Mouse (Mus musculus) forebrain, embryonic 12.5 days (tissue): Measurements from ENCODE around the gene Cxcr5. TPM values are rescaled to one million over a fixed set of nuclear protein-coding genes. Genes with fewer than 3 reads are reported as not detected.

Experiments
- ATAC-seq: fragments of 200-750 bp; cut with Nextera tagmentation; 2 replicates; pipeline ENCODE4 v1.8.0; 2017; ENCODE audit warnings: moderate TSS enrichment; ENCODE audit not compliant: low FRiP score
- H3K27ac ChIP-seq: fragments of 300-500 bp; sonication (generic); 2 replicates; pipeline ENCODE4 v1.5.1; 2016; ENCODE audit warnings: mild to moderate bottlenecking
- H3K27me3 ChIP-seq: fragments of 300-500 bp; sonication (generic); 2 replicates; pipeline ENCODE4 v1.6.1; 2016; ENCODE audit warnings: mild to moderate bottlenecking
- H3K36me3 ChIP-seq: fragments of 300-500 bp; sonication (generic); replicated peaks from 2 replicates; pipeline ENCODE4 v1.6.1; 2016; ENCODE audit warnings: mild to moderate bottlenecking
- H3K4me1 ChIP-seq: fragments of 300-500 bp; sonication (generic); 2 replicates; pipeline ENCODE4 v1.6.1; 2016
- H3K4me2 ChIP-seq: fragments of 300-500 bp; sonication (generic); 2 replicates; pipeline ENCODE4 v1.6.1; 2016; ENCODE audit warnings: mild to moderate bottlenecking, moderate library complexity
- H3K4me3 ChIP-seq: fragments of 300-500 bp; sonication (generic); replicated peaks from 2 replicates; pipeline ENCODE4 v1.5.1; 2016; ENCODE audit warnings: mild to moderate bottlenecking
- H3K9ac ChIP-seq: fragments of 300-500 bp; sonication (generic); 2 replicates; pipeline ENCODE4 v1.6.1; 2016; ENCODE audit warnings: mild to moderate bottlenecking
- H3K9me3 ChIP-seq: fragments of 300-500 bp; sonication (generic); 2 replicates; pipeline ENCODE4 v1.6.1; 2016
- WGBS: fragments of 180-500 bp; shearing (Covaris S2); methylation state at CpG from one replicate; pipeline ENCODE4 v1.1.7; 2016; 5-methylcytosine and 5-hydroxymethylcytosine counted together
- polyA plus RNA-seq: library from polyadenylated mRNA; unstranded; fragments of >200 nt; fragmentation: Nextera tagmentation; extraction: Ambion mirVana; gene quantifications from 2 replicates; pipeline ENCODE4 v1.2.1, GENCODE M21; 2016

The Cxcr5 gene
- polyA plus RNA-seq, 1 experiment from 2014 or later: 0.27 TPM

GRCm38 (mm10) chr9:44525001-44525400 lies 36.7 kb downstream of the Cxcr5 start:
- no peaks in the 10 kb centered on the region for H3K27me3 ChIP-seq
- no peaks in the 10 kb centered on the region for H3K36me3 ChIP-seq
- no peaks in the 10 kb centered on the region for H3K4me1 ChIP-seq
- no peaks in the 10 kb centered on the region for H3K9me3 ChIP-seq
- no peak overlapping the region for H3K4me3 ChIP-seq
- H3K9ac ChIP-seq: no peak overlapping the region
- no peak overlapping the region for H3K4me2 ChIP-seq
- 89% methylated on average over 3 of the region's 3 CpGs for WGBS
- no peak for ATAC-seq
- H3K27ac ChIP-seq: no peak overlapping the region

- Histone ChIP-seq H3K9ac (no peak overlapping the region), H3K4me1 (no peaks in the 10 kb centered on the region), H3K36me3 (no peaks in the 10 kb centered on the region), H3K27me3 (no peaks in the 10 kb centered on the region), H3K4me2 (no peak overlapping the region), H3K4me3 (no peak overlapping the region), H3K9me3 (no peaks in the 10 kb centered on the region), H3K27ac (no peak overlapping the region)
- WGBS: 79% methylated on average over 5 of the region's 5 CpGs
- ATAC-seq: no peak
Observed at GRCm38 (mm10) chr9:44524235-44524826, 37.3 kb downstream of the Cxcr5 start.

DNA sequence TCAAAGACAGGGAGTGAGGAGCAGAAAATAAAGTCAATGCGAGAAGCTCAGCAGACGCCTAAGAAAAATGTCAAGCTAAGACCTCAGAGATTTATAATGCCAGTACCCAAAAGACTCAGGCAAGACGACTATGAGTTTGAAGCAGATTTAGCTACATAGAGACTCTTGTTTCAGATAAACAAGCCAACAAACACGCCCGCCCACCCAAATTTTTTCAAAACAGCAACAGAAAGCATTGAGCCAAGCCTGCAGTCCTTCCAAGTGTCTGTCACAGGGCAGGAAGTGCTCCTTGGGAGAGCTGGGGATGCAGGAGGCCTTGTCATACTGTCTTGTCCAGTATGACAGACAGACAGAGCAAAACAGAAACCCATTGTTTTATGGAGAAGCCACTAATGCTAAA lies 38.0 kb downstream of the Cxcr5 start:
- Histone ChIP-seq H3K4me1 (no peaks in the 10 kb centered on the region), H3K27ac (no peak overlapping the region), H3K9me3 (no peaks in the 10 kb centered on the region), H3K9ac (no peak overlapping the region), H3K4me2 (no peak overlapping the region), H3K4me3 (no peak overlapping the region), H3K27me3 (no peaks in the 10 kb centered on the region), H3K36me3 (no peaks in the 10 kb centered on the region)
- WGBS: 85% methylated on average over 5 of the region's 5 CpGs
- no peak for ATAC-seq

GRCm38 (mm10) chr9:44521927-44522326 lies 39.8 kb downstream of the Cxcr5 start:
- 84% methylated on average over 10 of the region's 10 CpGs for WGBS
- Histone ChIP-seq H3K36me3 (no peaks in the 10 kb centered on the region), H3K27ac (no peak overlapping the region), H3K4me2 (no peak overlapping the region), H3K9ac (no peak overlapping the region), H3K4me1 (no peaks in the 10 kb centered on the region), H3K9me3 (no peaks in the 10 kb centered on the region), H3K4me3 (no peak overlapping the region), H3K27me3 (no peaks in the 10 kb centered on the region)
- ATAC-seq: no peak

GRCm38 (mm10) chr9:44518068-44518467 lies 43.6 kb downstream of the Cxcr5 start:
- no peak overlapping the region for H3K4me3 ChIP-seq
- H3K9ac ChIP-seq: no peak overlapping the region
- no peaks in the 10 kb centered on the region for H3K9me3 ChIP-seq
- H3K36me3 ChIP-seq: no peaks in the 10 kb centered on the region
- 88% methylated on average over 7 of the region's 7 CpGs for WGBS
- no peak overlapping the region for H3K27ac ChIP-seq
- H3K4me2 ChIP-seq: no peak overlapping the region
- ATAC-seq: no peak
- no peaks in the 10 kb centered on the region for H3K4me1 ChIP-seq
- 0 out of 2 replicates have a peak, but pooled peaks cover 2% of the 10 kb centered on the region for H3K27me3 ChIP-seq

GRCm38 (mm10) chr9:44517368-44517767 lies 44.3 kb downstream of the Cxcr5 start:
- H3K9me3 ChIP-seq: no peaks in the 10 kb centered on the region
- H3K9ac ChIP-seq: no peak overlapping the region
- no peaks in the 10 kb centered on the region for H3K36me3 ChIP-seq
- no peaks in the 10 kb centered on the region for H3K4me1 ChIP-seq
- ATAC-seq: no peak
- 80% methylated on average over 4 of the region's 4 CpGs for WGBS
- no peak overlapping the region for H3K4me2 ChIP-seq
- H3K27ac ChIP-seq: no peak overlapping the region
- no peak overlapping the region for H3K4me3 ChIP-seq
- 0 out of 2 replicates have a peak, but pooled peaks cover 3% of the 10 kb centered on the region for H3K27me3 ChIP-seq

- Histone ChIP-seq H3K4me2 (no peak overlapping the region), H3K9ac (no peak overlapping the region), H3K4me3 (no peak overlapping the region), H3K27me3 (peaks cover 4% of the 10 kb centered on the region; the same call in 1 of the 2 replicates), H3K9me3 (no peaks in the 10 kb centered on the region), H3K4me1 (0 out of 2 replicates have a peak, but pooled peaks cover 3% of the 10 kb centered on the region), H3K27ac (no peak overlapping the region), H3K36me3 (no peaks in the 10 kb centered on the region)
- ATAC-seq: no peak
- WGBS: 92% methylated on average over 5 of the region's 5 CpGs
Observed at GRCm38 (mm10) chr9:44515891-44516290, 45.8 kb downstream of the Cxcr5 start.

GRCm38 (mm10) chr9:44515131-44515751 lies 46.4 kb downstream of the Cxcr5 start:
- no peak overlapping the region for H3K9ac ChIP-seq
- WGBS: 74% methylated on average over 12 of the region's 12 CpGs
- H3K27ac ChIP-seq: no peak overlapping the region

GRCm38 (mm10) chr9:44514147-44514546 lies 47.5 kb downstream of the Cxcr5 start:
- whole genome bisulfite sequencing: 91% methylated on average over 5 of the region's 5 CpGs
- Histone ChIP-seq H3K9me3 (no peaks in the 10 kb centered on the region), H3K36me3 (peaks cover 3% of the 10 kb centered on the region), H3K27ac (no peak overlapping the region), H3K9ac (no peak overlapping the region), H3K4me1 (peaks cover 19% of the 10 kb centered on the region), H3K4me2 (no peak overlapping the region), H3K4me3 (no peak overlapping the region), H3K27me3 (peaks cover 13% of the 10 kb centered on the region; the same call in 1 of the 2 replicates)
- ATAC-seq: no peak

More at GRCm38 (mm10) chr9:44515131-44515751, 46.4 kb downstream of the Cxcr5 start:
- Histone ChIP-seq H3K36me3 (no peaks in the 10 kb centered on the region), H3K4me2 (no peak overlapping the region), H3K9me3 (no peaks in the 10 kb centered on the region), H3K4me3 (no peak overlapping the region), H3K4me1 (peaks cover 8% of the 10 kb centered on the region; the same call in 1 of the 2 replicates), H3K27me3 (peaks cover 10% of the 10 kb centered on the region; the same call in 1 of the 2 replicates)
- no peak for ATAC-seq

DNA sequence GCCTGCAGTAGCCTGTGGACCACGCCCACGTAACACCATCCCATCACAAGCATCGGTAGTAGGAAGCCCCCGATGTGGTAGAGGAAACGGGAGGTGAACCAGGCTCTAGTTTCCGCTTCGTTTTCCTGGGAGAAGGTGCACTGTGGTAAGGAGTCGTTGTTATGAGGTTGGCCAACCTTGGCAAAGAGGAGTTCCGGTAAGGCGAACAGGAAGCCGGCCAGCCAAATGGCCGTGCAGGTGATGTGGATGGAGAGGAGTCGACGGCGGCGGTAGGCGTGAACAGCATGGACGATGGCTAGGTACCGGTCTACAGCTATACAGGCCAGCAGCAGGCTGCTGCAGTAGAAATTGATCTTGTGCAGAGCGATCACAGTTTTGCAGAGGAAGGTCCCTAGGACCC lies 48.1 kb downstream of the Cxcr5 start:
- no peak overlapping the region for H3K4me2 ChIP-seq
- H3K27ac ChIP-seq: no peak overlapping the region
- H3K4me3 ChIP-seq: no peak overlapping the region
- no peaks in the 10 kb centered on the region for H3K9me3 ChIP-seq
- peaks cover 17% of the 10 kb centered on the region; the same call in 1 of the 2 replicates for H3K27me3 ChIP-seq
- peaks cover 19% of the 10 kb centered on the region for H3K4me1 ChIP-seq
- peaks cover 9% of the 10 kb centered on the region for H3K36me3 ChIP-seq
- no peak for ATAC-seq
- no peak overlapping the region for H3K9ac ChIP-seq
- WGBS: 85% methylated on average over 20 of the region's 20 CpGs

DNA sequence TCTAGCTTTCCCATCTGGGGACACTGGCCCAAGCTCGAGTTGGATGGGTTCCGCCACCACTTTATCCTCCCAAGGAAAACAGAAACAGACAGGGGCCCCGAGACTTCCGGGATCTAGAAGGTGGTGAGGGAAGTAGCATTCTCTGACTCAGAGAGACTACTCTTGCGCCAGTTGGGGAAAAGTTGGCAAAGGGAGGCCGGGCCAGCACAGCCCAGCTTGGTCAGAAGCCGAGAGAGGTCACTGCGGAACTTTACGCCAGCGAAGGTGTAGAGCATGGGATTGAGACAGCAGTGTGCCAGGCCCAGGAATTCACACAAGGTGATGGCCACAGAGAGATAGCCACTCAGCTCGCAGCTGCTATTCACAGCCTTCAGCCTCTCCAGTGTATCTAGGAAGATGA lies 48.6 kb downstream of the Cxcr5 start:
- Histone ChIP-seq H3K9me3 (no peaks in the 10 kb centered on the region), H3K4me1 (peaks cover 19% of the 10 kb centered on the region), H3K4me3 (no peak overlapping the region), H3K36me3 (peaks cover 14% of the 10 kb centered on the region), H3K9ac (no peak overlapping the region), H3K27ac (no peak overlapping the region), H3K4me2 (no peak overlapping the region), H3K27me3 (peaks cover 19% of the 10 kb centered on the region; the same call in 1 of the 2 replicates)
- WGBS: 89% methylated on average over 11 of the region's 11 CpGs
- ATAC-seq: no peak

GRCm38 (mm10) chr9:44512717-44513003 lies 49.0 kb downstream of the Cxcr5 start:
- Histone ChIP-seq H3K27ac (no peak overlapping the region), H3K4me3 (no peak overlapping the region), H3K36me3 (peaks cover 18% of the 10 kb centered on the region), H3K9ac (no peak overlapping the region), H3K9me3 (no peaks in the 10 kb centered on the region), H3K27me3 (peaks cover 19% of the 10 kb centered on the region; the same call in 1 of the 2 replicates), H3K4me2 (no peak overlapping the region), H3K4me1 (peaks cover 19% of the 10 kb centered on the region)
- ATAC-seq: no peak
- WGBS: 91% methylated on average over 3 of the region's 3 CpGs
